Mouse (Mus musculus) midbrain, embryonic 11.5 days (tissue): ENCODE measurements around the gene Fbxo17. TPM values are rescaled to one million over a fixed set of nuclear protein-coding genes. Genes with fewer than 3 reads are reported as not detected.

Experiments used
- ATAC-seq: fragments of 200-750 bp; cut with Nextera tagmentation; 2 replicates; pipeline ENCODE4 v1.8.0; 2017; ENCODE audit warnings: moderate TSS enrichment, moderate library complexity; ENCODE audit not compliant: low FRiP score
- DNase-seq: peaks from one replicate; pipeline ENCODE4 v3.0.0; 2015; ENCODE audit warnings: low spot score; ENCODE audit errors: missing footprints
- H3K27ac ChIP-seq: fragments of 300-500 bp; sonication (generic); 2 replicates; pipeline ENCODE4 v1.5.1; 2014; ENCODE audit warnings: low read depth, low read length
- H3K27me3 ChIP-seq: fragments of 300-500 bp; sonication (generic); 2 replicates; pipeline ENCODE4 v1.6.1; 2014; ENCODE audit warnings: mild to moderate bottlenecking, low read length, moderate library complexity, mixed read lengths; ENCODE audit not compliant: control insufficient read depth, insufficient read depth
- H3K36me3 ChIP-seq: fragments of 300-500 bp; sonication (generic); 2 replicates; pipeline ENCODE4 v1.6.1; 2014; ENCODE audit warnings: mild to moderate bottlenecking, low read length, moderate library complexity, mixed read lengths; ENCODE audit not compliant: control insufficient read depth, insufficient read depth
- H3K4me1 ChIP-seq: fragments of 300-500 bp; sonication (generic); 2 replicates; pipeline ENCODE4 v1.6.1; 2014; ENCODE audit warnings: low read length; ENCODE audit not compliant: control insufficient read depth, insufficient read depth
- H3K4me2 ChIP-seq: fragments of 300-500 bp; sonication (generic); 2 replicates; pipeline ENCODE4 v1.6.1; 2014; ENCODE audit warnings: mild to moderate bottlenecking, moderate library complexity
- H3K4me3 ChIP-seq: fragments of 300-500 bp; sonication (generic); 2 replicates; pipeline ENCODE4 v1.5.1; 2014; ENCODE audit warnings: low read depth, low read length
- H3K9ac ChIP-seq: fragments of 300-500 bp; sonication (generic); 2 replicates; pipeline ENCODE4 v1.6.1; 2014; ENCODE audit warnings: low read length
- H3K9me3 ChIP-seq: fragments of 300-500 bp; sonication (generic); 2 replicates; pipeline ENCODE4 v1.6.1; 2016; ENCODE audit warnings: low read length; ENCODE audit not compliant: control insufficient read depth
- WGBS: fragments of 180-500 bp; shearing (Covaris S2); extraction: QIAGEN DNeasy Blood & Tissue Kit; methylation state at CpG from one replicate; pipeline ENCODE4 v1.1.7; 2014; 5-methylcytosine and 5-hydroxymethylcytosine counted together
- polyA plus RNA-seq: library from polyadenylated mRNA; unstranded; fragments of >200 nt; fragmentation: Nextera tagmentation; extraction: Ambion mirVana; gene quantifications from 2 replicates; pipeline ENCODE4 v1.2.1, GENCODE M21; 2014

Gene Fbxo17
- polyA plus RNA-seq, 1 experiment from 2014 or later = 5.8 TPM

GRCm38 (mm10) chr7:28726600-28726999 lies 10.0 kb downstream of the Fbxo17 start:
- Histone ChIP-seq H3K9ac (no peak overlapping the region), H3K36me3 (no peaks in the 10 kb centered on the region), H3K4me2 (no peak overlapping the region), H3K27ac (no peak overlapping the region), H3K9me3 (no peaks in the 10 kb centered on the region), H3K27me3 (no peaks in the 10 kb centered on the region; the same call in 1 of the 2 replicates), H3K4me3 (no peak overlapping the region), H3K4me1 (no peaks in the 10 kb centered on the region)
- DNase-seq = peak; percentile 97
- WGBS = 7% methylated on average over 14 of the region's 14 CpGs
- peak; percentile 62; the same call in 1 of the 2 replicates for ATAC-seq

DNA sequence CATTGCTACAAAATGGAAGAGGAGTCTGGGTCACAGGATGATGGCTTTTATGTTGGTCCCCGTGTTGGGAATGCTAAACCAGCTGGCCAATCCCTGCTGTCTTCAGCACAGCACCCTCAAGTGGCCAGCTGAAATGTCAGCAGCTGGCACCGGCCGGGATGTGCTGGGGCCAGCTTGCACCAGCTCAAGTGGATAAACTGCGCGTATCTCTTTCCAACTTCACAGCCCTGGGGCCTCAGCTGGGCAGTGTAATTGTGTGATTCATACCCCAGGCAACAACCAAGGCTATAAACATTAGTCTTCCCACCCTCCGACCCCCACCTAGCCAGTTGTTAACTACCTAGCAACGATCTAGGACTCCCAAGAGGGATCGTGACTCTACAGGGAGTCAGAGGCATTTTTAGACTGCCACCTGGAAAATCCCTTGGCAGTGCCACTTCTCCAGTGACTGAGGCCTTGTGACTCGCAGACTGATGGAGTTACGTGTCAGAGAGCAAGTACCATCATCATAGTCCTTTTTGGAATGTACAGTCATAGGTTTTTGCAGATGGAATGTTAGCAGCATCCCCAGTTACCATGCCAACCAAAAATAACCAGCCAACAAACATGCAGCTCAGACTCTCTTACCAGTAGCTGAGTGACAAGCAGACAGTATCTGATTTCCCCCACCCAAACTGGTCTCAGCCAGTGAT lies 11.2 kb downstream of the Fbxo17 start:
- WGBS = 58% methylated on average over 10 of the region's 10 CpGs
- Histone ChIP-seq H3K4me2 (no peak overlapping the region), H3K27me3 (peaks cover 3% of the 10 kb centered on the region), H3K9ac (no peak overlapping the region), H3K36me3 (no peaks in the 10 kb centered on the region), H3K4me1 (peaks cover under 1% of the 10 kb centered on the region; the same call in 1 of the 2 replicates), H3K9me3 (no peaks in the 10 kb centered on the region), H3K4me3 (no peak overlapping the region), H3K27ac (no peak overlapping the region)
- ATAC-seq = no peak
- DNase-seq = peak; percentile 84

DNA sequence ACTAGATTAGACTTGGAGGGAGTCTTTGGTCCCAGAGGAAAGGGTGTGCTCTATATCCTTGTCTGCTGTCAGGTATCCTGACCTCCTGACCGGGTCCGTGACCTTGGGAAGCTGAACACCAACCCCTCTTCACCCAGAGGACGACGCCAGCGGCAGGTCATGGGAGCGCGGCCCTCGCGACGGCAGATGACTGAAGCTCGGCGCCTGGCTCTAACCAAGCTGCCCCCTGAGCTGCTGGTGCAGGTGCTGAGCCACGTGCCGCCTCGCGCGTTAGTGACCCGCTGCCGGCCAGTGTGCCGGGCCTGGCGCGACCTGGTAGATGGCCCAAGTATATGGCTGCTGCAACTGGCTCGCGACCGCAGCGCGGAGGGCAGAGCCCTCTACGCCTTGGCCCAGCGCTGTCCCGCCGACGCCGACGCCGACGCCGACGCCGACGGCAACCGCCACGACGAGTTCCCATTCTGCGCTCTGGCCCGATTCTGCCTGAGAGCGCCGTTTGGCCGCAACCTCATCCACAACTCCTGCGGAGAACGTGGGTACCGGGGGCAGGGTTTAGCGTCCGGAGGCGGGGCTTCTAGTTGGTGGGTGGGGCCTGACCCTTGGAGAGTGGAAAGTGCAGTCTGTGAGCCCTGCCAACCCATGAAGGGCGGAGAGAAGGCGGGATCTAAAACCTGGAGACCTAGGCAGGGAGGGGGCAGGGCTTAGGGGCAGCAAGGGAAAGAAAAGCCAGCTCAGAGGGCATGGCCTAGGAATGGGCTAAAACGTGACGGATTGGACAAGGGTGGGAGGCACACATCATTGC lies 15.9 kb downstream of the Fbxo17 start:
- ATAC-seq (peak; percentile 87), DNase-seq (peak; percentile 97)
- peak overlapping the region; percentile 57 for H3K9ac ChIP-seq
- peaks cover 3% of the 10 kb centered on the region for H3K27me3 ChIP-seq
- no peaks in the 10 kb centered on the region for H3K36me3 ChIP-seq
- no peak overlapping the region for H3K27ac ChIP-seq
- no peaks in the 10 kb centered on the region for H3K9me3 ChIP-seq
- peak overlapping the region; percentile 67 for H3K4me2 ChIP-seq
- 2% methylated on average over 58 of the region's 58 CpGs for WGBS
- peak overlapping the region; percentile 39 for H3K4me3 ChIP-seq
- peaks cover 7% of the 10 kb centered on the region; the same call in 1 of the 2 replicates for H3K4me1 ChIP-seq

- Histone ChIP-seq H3K27me3 (peaks cover 3% of the 10 kb centered on the region), H3K27ac (no peak overlapping the region), H3K9me3 (no peaks in the 10 kb centered on the region), H3K4me2 (peak overlapping the region; percentile 67), H3K4me1 (peaks cover 7% of the 10 kb centered on the region; the same call in 1 of the 2 replicates), H3K9ac (peak overlapping the region; percentile 57), H3K4me3 (peak overlapping the region; percentile 39), H3K36me3 (0 out of 2 replicates have a peak, but pooled peaks cover 2% of the 10 kb centered on the region)
- WGBS = 6% methylated on average over 11 of the region's 11 CpGs
- ATAC-seq (peak; percentile 47; the same call in 1 of the 2 replicates), DNase-seq (no peak)
Observed at GRCm38 (mm10) chr7:28733211-28733610, 16.6 kb downstream of the Fbxo17 start.

DNA sequence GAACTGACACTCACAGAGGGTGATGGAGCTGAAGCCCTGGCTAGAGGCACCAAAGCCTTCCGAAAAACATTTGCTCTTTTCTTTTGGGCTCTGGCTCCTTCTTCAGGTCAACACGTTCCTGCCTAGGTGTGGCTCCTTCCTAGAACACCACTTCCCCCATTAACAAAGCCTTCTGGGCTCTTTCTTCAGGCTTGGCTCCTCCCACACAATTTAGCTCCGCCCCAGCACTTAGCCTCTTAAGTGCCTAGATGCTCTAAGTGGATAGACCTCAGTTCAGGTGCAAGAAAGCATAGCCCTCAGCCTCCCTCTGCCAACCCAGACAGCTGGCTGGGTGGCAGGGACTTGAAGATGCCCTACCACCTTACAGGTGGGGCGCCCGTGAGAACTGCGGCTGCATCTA lies 19.1 kb downstream of the Fbxo17 start:
- WGBS = 85% methylated on average over 6 of the region's 6 CpGs
- H3K27ac ChIP-seq = no peak overlapping the region
- H3K36me3 ChIP-seq = 0 out of 2 replicates have a peak, but pooled peaks cover 3% of the 10 kb centered on the region
- H3K27me3 ChIP-seq = peaks cover 3% of the 10 kb centered on the region
- ATAC-seq (no peak), DNase-seq (peak; percentile 44)
- H3K9ac ChIP-seq = no peak overlapping the region
- H3K4me1 ChIP-seq = peaks cover 7% of the 10 kb centered on the region; the same call in 1 of the 2 replicates
- H3K4me3 ChIP-seq = no peak overlapping the region
- H3K9me3 ChIP-seq = no peaks in the 10 kb centered on the region
- no peak overlapping the region for H3K4me2 ChIP-seq

DNA sequence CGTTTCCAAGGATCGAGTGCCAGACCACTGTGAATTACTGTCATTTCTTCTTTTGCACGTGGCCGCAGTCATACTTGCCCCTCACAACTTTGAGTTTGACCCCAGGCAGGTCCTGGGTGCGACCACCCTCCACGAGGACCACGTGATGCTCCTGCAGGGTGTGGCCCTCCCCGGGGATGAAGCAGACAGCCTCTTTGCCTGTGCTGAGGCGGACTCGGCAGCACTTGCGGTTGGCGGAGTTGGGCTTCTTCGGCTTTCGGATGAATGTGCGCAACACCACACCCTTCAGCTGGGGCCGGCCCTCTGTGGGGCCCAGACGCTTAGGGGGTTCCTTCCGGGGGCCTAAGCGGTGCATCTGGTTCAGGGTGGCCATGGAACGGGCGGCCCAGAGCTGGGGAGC lies 23.2 kb downstream of the Fbxo17 start:
- whole genome bisulfite sequencing = 95% methylated on average over 21 of the region's 21 CpGs
- DNase-seq (peak; percentile 35), ATAC-seq (no peak)
- Histone ChIP-seq H3K36me3 (0 out of 2 replicates have a peak, but pooled peaks cover 3% of the 10 kb centered on the region), H3K4me2 (no peak overlapping the region), H3K4me1 (peaks cover 10% of the 10 kb centered on the region), H3K27me3 (no peaks in the 10 kb centered on the region), H3K27ac (no peak overlapping the region), H3K9ac (no peak overlapping the region), H3K9me3 (no peaks in the 10 kb centered on the region), H3K4me3 (no peak overlapping the region)

DNA sequence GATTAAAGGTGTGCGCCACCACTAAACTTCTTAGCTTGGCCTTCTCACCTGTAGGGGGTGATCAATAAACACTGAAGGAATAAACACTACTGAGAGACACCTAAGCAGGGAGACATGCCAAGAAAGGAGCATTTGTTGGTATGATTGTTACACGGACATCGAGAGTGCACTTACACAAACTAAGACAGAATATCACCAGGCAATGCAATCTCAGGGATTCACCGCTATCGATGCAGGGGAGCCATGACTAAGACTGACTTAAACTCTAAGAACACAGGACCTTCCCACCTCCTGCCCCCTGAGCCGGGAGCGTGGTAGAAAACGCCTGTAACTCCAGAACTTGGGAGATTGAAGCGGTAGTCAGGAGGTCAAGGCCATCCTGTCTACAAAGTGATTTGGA lies 24.3 kb downstream of the Fbxo17 start:
- DNase-seq (no peak), ATAC-seq (no peak)
- no peaks in the 10 kb centered on the region for H3K9me3 ChIP-seq
- peak overlapping the region; percentile 50 for H3K4me3 ChIP-seq
- peak overlapping the region; percentile 84 for H3K4me2 ChIP-seq
- 48% methylated on average over 9 of the region's 9 CpGs for WGBS
- H3K4me1 ChIP-seq = peaks cover 10% of the 10 kb centered on the region
- no peak overlapping the region for H3K27ac ChIP-seq
- H3K27me3 ChIP-seq = no peaks in the 10 kb centered on the region
- H3K36me3 ChIP-seq = peaks cover 3% of the 10 kb centered on the region; the same call in 1 of the 2 replicates
- peak overlapping the region; percentile 73 for H3K9ac ChIP-seq

- DNase-seq (no peak), ATAC-seq (peak; percentile 30)
- H3K27ac ChIP-seq = no peak overlapping the region
- peaks cover 5% of the 10 kb centered on the region; the same call in 1 of the 2 replicates for H3K36me3 ChIP-seq
- no peaks in the 10 kb centered on the region for H3K9me3 ChIP-seq
- peak overlapping the region; percentile 73 for H3K9ac ChIP-seq
- peak overlapping the region; percentile 50 for H3K4me3 ChIP-seq
- H3K4me2 ChIP-seq = peak overlapping the region; percentile 84
- H3K27me3 ChIP-seq = no peaks in the 10 kb centered on the region
- 2% methylated on average over 13 of the region's 13 CpGs for WGBS
- H3K4me1 ChIP-seq = peaks cover 10% of the 10 kb centered on the region
Observed at GRCm38 (mm10) chr7:28741368-28741708, 24.7 kb downstream of the Fbxo17 start.
